Mouse (Mus musculus) cerebellum, postnatal 25 days (tissue): Measurements from ENCODE around the gene Tmem208.

Experiments
- DNase-seq, 2 experiments: peaks; one replicate each; pipeline ENCODE4 v3.0.0; 2021; ENCODE audit warnings: mixed read lengths in 2 of 2

Tmem208 gene

DNA sequence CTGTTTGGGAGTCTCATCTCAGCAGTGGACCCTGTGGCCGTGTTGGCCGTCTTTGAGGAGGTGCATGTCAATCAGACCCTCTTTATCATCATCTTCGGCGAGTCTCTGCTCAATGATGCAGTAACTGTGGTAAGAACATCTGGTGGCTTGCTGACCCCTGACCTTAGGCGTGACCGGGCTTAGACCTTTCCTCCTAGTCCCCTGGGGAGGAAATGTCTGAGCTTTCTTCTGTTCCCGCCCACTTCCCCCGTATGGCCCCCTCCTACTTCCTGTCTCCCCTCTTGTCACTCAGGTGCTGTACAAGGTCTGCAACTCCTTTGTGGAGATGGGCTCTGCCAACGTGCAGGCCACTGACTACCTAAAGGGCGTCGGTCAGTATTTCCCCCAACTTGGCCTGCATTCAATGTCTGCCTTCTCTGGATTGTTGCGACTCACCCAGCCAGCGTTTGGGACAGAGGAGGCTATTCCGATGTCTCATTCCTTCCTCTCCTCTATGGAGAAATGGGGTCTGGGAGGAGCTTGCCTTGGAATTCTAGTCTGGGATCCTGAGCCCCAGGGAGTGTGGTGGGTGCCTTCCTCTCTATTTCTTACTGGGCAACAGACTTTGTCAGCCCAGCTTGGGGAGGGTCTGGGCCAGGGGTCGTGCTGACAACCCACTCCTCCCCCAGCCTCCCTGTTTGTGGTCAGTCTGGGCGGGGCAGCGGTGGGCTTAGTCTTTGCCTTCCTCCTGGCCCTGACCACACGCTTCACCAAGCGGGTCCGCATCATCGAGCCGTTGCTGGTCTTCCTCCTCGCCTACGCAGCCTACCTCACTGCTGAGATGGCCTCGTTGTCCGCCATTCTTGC, 29.2 kb downstream of the Tmem208 start:
- DNase-seq: no peak

DNA sequence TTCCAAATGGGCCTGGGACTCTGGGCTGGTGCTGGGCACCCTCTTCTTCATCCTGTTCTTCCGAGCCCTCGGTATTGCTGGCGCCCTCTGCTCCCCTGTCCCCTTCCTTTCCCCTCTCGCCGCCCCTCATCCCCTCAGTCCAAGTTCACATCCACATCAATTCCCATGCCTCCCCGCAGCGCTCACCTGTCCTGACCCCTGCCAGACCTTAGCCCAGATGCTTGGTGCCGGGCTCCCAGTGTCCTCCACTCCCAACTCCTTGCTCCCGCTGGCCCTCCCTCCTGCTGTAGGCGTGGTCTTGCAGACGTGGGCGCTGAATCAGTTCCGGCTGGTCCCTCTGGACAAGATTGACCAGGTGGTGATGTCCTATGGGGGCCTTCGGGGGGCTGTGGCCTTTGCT, 30.5 kb downstream of the Tmem208 start:
- DNase-seq: no peak

DNA sequence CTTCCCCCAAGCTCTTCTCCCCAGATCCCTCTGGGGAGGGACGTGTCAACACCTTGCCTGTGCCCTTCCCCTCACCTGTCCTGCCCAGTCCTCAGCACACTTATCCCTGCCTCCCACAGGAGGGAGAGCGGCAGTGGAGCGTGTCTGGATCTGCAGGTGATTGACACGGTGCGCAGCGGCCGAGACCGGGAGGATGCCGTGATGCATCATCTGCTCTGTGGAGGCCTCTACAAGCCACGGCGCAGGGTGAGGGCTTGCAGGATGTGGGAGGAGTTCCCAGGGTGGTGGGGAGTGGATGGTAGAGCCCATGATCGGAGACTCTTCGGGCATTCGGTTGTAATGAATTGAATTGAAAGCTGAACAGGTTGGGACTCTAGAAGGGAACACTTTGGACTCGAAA, 33.1 kb downstream of the Tmem208 start:
- DNase-seq: no peak

DNA sequence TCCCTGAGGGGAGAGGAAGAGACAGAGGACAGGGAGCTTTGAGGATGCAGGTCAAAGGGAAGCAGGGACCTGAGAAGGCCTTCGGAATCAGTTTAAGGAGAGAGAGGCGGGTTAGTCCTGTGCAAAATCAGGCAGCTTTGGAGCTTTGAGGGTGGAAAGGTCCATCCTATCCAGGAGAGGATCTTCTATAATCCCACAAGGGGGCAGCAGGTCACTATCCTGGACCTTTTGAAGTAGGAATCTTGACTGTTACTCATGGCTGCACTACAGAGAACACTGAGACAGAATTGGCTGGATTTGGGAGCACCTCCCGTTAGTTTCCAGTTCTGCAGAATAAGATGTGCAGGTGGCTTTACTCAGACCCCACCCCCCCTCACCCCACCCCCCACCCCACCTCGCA, 33.5 kb downstream of the Tmem208 start:
- DNase-seq: peak in 1 of 2 experiments; percentile 57

DNA sequence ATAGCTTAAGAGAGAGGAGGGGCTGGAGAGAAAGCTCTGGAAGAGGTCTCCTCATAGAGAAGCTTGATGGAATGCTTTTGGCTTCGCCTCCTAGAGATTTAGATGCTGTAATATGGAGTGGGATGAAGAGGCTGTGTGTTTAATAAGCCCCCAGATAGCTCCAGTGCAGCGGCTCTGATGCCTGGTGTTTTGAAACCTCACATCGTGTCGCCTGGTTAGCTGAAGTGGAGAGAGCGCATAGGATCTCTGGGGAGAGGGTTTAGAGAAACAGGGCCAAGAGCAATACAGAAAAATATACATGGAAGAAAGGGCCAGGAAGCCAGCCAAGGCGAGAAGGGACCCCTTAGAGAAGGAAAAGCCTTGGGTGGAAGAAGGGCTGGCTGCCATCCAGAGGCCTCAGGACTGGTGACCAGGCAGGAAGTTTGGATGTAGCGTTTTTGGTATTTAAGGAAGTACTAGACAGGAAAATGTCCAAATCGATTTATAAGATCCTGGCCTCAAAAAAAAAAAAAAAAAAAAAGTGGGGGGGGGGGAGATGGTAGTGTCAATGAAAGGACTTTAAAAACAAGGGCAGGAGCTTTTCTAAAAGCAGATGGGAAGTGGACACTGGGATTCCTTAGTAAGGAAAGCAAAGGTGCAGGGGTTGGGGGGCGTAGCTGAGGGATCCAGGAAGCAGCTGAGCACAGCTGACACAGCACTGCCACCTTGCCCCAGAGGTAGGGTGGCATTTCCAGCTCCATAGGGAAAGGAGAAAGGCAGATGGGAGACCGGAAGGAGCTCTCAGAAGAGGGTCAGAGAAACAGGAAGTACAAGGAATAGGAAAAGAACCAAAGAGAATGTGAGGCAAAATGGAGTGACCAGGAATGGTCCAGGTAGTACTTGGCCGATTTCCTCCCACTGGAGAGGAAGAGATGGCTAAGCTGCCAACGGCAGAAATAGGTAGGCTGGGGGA, 35.9 kb downstream of the Tmem208 start:
- DNase-seq: no peak

DNA sequence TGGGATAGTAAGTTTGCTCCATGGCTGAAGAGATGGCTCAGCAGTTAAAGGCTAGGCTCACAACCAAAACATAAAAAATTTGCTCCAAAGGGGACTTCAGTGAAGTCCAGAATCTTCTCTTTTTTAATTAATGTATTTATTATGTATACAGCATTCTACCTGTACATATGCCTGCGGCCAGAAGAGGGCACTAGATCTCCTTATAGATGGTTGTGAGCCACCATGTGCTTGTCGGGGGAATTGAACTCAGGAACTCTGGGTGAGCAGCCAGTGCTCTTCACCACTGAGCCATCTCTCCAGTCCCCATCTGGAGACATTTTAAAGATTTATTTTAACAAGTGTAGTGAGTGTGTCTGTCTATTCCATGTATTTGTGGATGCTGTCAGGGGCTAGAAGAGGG, 41.0 kb downstream of the Tmem208 start:
- no peak for DNase-seq

DNA sequence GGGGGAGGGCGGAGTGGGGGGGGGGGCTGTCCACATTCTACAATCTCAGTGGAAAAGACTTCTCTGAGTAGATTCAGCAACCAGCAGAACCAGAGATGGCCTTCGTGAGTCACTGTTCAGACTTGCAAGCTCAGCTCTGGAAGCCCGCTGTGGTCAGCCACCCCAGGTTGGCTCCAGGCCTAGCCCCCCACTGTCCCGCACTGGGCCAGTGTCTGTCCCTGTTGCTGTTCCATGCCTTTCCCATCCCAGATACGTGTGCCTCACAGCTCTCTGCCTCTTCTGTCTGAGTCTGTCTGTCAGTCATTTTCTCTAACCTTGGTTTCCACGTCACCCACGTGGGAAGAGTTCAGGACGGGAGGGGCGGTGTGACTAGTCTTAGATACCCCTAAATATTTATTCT, 46.3 kb downstream of the Tmem208 start:
- peak; percentile 57 to 72 for DNase-seq

DNA sequence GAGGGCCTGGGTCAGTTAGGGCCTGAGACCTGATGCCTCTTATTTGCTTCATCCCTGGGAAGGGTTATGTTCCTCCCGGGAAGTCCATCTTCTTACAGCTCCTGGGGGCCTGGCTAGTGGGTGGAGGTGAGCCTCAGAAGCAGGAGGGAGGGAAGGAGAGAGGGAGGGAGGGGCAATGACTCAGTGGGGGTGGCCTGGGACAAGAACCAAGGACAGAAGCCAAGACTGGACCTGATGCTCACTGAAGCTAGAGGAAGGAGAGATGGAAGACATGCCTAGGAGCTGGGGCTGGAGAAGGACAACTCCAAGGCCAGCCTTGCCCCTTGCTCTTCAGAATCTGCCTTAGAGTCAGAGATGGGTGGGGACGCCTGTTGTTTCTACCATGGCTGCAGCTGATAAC, 46.9 kb downstream of the Tmem208 start, which contains the start of gene Plekhg4:
Gene Plekhg4, plus strand, starts transcription at position 243 of the 400 bp plus-strand sequence.
- DNase-seq: no peak

DNA sequence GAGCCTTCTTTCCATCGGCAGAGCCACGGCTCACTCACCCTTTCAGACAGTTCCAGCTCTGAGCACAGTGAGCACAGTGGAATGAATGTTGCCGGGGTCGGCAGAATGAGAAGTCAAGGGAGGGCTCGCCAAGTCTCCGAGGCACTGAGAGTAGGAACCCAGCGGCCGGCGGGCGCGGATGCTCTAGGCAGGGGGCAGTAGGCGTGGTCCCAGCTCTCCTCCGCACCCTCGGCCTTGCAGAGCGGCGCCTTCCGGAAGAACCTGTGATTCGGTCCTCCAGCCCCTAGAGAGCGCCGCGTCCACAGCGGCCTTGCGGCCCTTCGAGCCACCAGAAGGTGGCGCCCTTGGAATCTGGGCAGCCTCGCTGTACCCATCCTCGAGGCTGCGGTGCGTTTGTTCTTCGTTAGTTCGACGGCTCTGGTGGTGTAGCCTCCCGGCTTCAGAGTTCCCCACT, 48.4 kb downstream of the Tmem208 start:
- peak; percentile 31 to 60 for DNase-seq

DNA sequence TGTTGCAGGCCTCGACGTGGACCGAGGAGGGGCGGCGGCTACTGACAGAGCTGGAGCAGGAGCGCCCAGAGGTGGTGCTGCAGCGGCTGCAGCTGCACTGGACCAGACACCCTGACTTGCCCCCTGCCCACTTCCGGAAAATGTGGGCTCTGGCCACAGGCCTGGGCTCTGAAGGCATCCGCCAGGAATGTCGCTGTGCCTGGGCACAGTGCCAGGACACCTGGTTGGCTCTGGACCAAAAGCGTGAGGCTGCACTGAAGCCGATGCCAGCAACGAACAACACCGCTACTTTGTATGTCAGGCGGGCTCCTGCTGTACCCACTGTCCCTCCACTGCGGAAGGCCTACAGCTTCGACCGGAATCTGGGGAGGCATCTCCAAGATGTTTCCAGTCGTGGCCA, 52.5 kb downstream of the Tmem208 start:
- DNase-seq: peak; percentile 68 to 76

DNA sequence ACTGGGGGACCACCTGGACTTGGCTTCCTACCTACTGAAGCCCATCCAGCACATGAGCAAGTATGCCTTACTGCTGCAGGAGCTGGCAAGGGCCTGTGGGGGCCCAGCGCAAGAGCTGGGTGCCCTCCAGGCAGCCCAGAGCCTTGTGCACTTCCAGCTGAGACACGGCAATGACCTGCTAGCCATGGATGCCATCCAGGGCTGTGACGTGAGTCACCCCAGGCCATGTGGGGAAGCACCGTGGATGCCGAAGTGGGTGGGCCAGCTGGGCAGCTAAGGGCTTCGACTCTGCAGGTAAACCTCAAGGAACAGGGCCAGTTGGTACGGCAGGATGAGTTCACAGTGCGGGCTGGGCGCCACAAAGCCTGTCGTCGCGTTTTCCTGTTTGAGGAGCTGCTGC, 54.2 kb downstream of the Tmem208 start:
- no peak for DNase-seq

DNA sequence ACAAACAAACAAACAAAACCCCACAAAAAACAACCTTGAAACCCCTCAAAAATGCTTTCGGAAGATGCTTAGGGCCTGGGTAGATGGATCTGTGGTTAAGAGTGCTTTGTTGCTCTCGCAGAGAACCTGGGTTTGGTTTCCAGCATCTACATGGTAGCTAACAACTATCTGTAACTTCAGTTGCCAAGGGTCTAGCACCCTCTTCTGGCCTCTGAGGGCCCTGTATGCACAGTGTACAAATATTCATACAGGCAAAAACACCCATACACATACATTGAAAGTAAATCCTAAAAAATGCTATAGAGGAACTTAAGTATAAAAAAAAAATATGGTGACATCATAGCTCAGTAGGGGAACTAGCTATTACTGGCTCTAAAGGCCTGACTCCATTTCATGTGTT, 57.9 kb downstream of the Tmem208 start:
- no peak for DNase-seq
